Mouse (Mus musculus) liver, embryonic 12.5 days (tissue): Measurements from ENCODE around the gene Gphb5. TPM values are rescaled to one million over a fixed set of nuclear protein-coding genes. Genes with fewer than 3 reads are reported as not detected.

Experiments
- ATAC-seq: fragments of 200-750 bp; cut with Nextera tagmentation; 2 replicates; pipeline ENCODE4 v1.8.0; 2017; ENCODE audit warnings: moderate number of reproducible peaks, mild to moderate bottlenecking, moderate library complexity
- H3K27ac ChIP-seq: fragments of 300-500 bp; sonication (generic); 2 replicates; pipeline ENCODE4 v1.5.1; 2016; ENCODE audit warnings: mild to moderate bottlenecking
- H3K27me3 ChIP-seq: fragments of 300-500 bp; sonication (generic); replicated peaks from 2 replicates; pipeline ENCODE4 v1.6.1; 2016; ENCODE audit warnings: mild to moderate bottlenecking, moderate library complexity
- H3K36me3 ChIP-seq: fragments of 300-500 bp; sonication (generic); 2 replicates; pipeline ENCODE4 v1.6.1; 2016; ENCODE audit warnings: mild to moderate bottlenecking, moderate library complexity
- H3K4me1 ChIP-seq: fragments of 300-500 bp; sonication (generic); 2 replicates; pipeline ENCODE4 v1.6.1; 2016
- H3K4me2 ChIP-seq: fragments of 300-500 bp; sonication (generic); 2 replicates; pipeline ENCODE4 v1.6.1; 2016; ENCODE audit warnings: mild to moderate bottlenecking, moderate library complexity
- H3K4me3 ChIP-seq: fragments of 300-500 bp; sonication (generic); 2 replicates; pipeline ENCODE4 v1.5.1; 2016; ENCODE audit warnings: mild to moderate bottlenecking, moderate library complexity
- H3K9ac ChIP-seq: fragments of 300-500 bp; sonication (generic); 2 replicates; pipeline ENCODE4 v1.6.1; 2016; ENCODE audit warnings: mild to moderate bottlenecking, moderate library complexity
- H3K9me3 ChIP-seq: fragments of 300-500 bp; sonication (generic); replicated peaks from 2 replicates; pipeline ENCODE4 v1.6.1; 2016; ENCODE audit warnings: mild to moderate bottlenecking, moderate library complexity
- WGBS: fragments of 180-500 bp; shearing (Covaris S2); methylation state at CpG from one replicate; pipeline ENCODE4 v1.1.7; 2016; ENCODE audit not compliant: insufficient replicate concordance; 5-methylcytosine and 5-hydroxymethylcytosine counted together
- polyA plus RNA-seq: library from polyadenylated mRNA; unstranded; fragments of >200 nt; fragmentation: Nextera tagmentation; extraction: Ambion mirVana; gene quantifications from 2 replicates; pipeline ENCODE4 v1.2.1, GENCODE M21; 2016

The Gphb5 gene
- polyA plus RNA-seq, 1 experiment from 2014 or later: not detected

DNA sequence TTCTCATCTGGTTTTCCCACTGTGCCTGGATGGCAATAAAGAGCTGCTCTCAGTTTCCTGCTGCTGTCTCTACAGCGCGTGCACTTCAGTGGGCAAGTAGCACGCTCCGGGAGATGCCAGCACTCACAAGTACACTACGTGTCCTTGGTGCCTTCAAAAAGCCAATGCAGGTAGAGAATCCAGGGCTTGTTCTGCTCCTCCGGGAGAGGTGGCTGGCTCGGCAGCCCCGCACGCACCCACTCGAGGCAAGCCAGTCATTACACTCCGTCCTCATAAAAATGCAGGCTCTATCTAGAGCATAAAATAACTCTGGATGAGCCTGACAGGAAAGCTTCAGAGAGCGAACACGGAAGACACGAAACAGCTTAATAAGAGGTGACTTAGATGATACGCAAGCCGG lies 54.1 kb downstream of the Gphb5 start:
- Histone ChIP-seq H3K9me3 (no peaks in the 10 kb centered on the region), H3K27me3 (no peaks in the 10 kb centered on the region), H3K4me2 (no peak overlapping the region), H3K36me3 (no peaks in the 10 kb centered on the region), H3K4me1 (no peaks in the 10 kb centered on the region), H3K4me3 (no peak overlapping the region), H3K27ac (no peak overlapping the region), H3K9ac (no peak overlapping the region)
- 87% methylated on average over 16 of the region's 16 CpGs for WGBS
- no peak for ATAC-seq

Other genes starting within 250 kb of the Gphb5 start
- gene Kcnh5, start 239.4 kb downstream of the Gphb5 start, polyA plus RNA-seq: not detected in 2 replicates
- gene Rhoj, start 108.5 kb downstream of the Gphb5 start, polyA plus RNA-seq: 8.5 and 9.3 TPM in 2 replicates
- 7.9 and 8.0 TPM in 2 replicates for gene Ppp2r5e, start 179.5 kb upstream of the Gphb5 start, polyA plus RNA-seq